Mouse (Mus musculus) neutrophil, adult 65 days (primary cell): Measurements from ENCODE around the gene Rundc3a. TPM values are rescaled to one million over a fixed set of nuclear protein-coding genes. Genes with fewer than 3 reads are reported as not detected.

Source experiments
- total RNA-seq: library from RNA; stranded (reverse); gene quantifications from 2 replicates; pipeline ENCODE4 v1.2.4, GENCODE M21; 2023

The Rundc3a gene
- total RNA-seq: not detected in 2 replicates

GRCm38 (mm10) chr11:102393238-102393634 lies at the start of gene Rundc3a:
TSS of gene Rundc3a (plus strand) at chr11:102393403.

GRCm38 (mm10) chr11:102366103-102366502 lies 27.1 kb upstream of the Rundc3a start, which contains the start of gene Slc4a1:
TSS of gene Slc4a1 (minus strand) at chr11:102366203.

GRCm38 (mm10) chr11:102407834-102408215 lies 14.6 kb downstream of the Rundc3a start, which contains the start of gene Slc25a39:
TSS of gene Slc25a39 (minus strand) at chr11:102407946.

GRCm38 (mm10) chr11:102430121-102431017 lies 37.2 kb downstream of the Rundc3a start, which contains the start of gene Grn:
TSS of gene Grn (plus strand) at chr11:102430315.

GRCm38 (mm10) chr11:102447497-102447896 lies 54.3 kb downstream of the Rundc3a start, which contains the start of gene Fam171a2:
TSS of gene Fam171a2 (minus strand) at chr11:102447682.

Other genes starting within 250 kb of the Rundc3a start
- not detected in 2 replicates for gene Nags, start 247.9 kb upstream of the Rundc3a start, total RNA-seq
- gene Tmem101, start 237.0 kb upstream of the Rundc3a start, total RNA-seq: 9.1 and 9.3 TPM in 2 replicates
- 35.9 and 37.7 TPM in 2 replicates for gene Lsm12, start 208.1 kb upstream of the Rundc3a start, total RNA-seq
- gene G6pc3, start 203.8 kb upstream of the Rundc3a start, total RNA-seq: 14.6 and 15.4 TPM in 2 replicates
- 128 and 209 TPM in 2 replicates for gene Hdac5, start 163.2 kb upstream of the Rundc3a start, total RNA-seq
- gene BC030867, start 144.5 kb upstream of the Rundc3a start, total RNA-seq: 5.5 and 8.6 TPM in 2 replicates
- not detected in 2 replicates for gene Asb16, start 124.7 kb upstream of the Rundc3a start, total RNA-seq
- 50.8 and 64.1 TPM in 2 replicates for gene Tmub2, start 108.5 kb upstream of the Rundc3a start, total RNA-seq
- 63.5 and 84.5 TPM in 2 replicates for gene Atxn7l3, start 96.8 kb upstream of the Rundc3a start, total RNA-seq
- gene Ubtf, start 73.7 kb upstream of the Rundc3a start, total RNA-seq: 55.7 and 64.3 TPM in 2 replicates
- 3.9 and 13.2 TPM in 2 replicates for gene Slc4a1, start 27.2 kb upstream of the Rundc3a start, total RNA-seq
- gene Slc25a39, start 14.5 kb downstream of the Rundc3a start, total RNA-seq: 38.0 and 43.1 TPM in 2 replicates
- 281 and 343 TPM in 2 replicates for gene Grn, start 36.9 kb downstream of the Rundc3a start, total RNA-seq
- gene Fam171a2, start 54.3 kb downstream of the Rundc3a start, total RNA-seq: not detected in 2 replicates
- 8.4 and 17.9 TPM in 2 replicates for gene Itga2b, start 76.7 kb downstream of the Rundc3a start, total RNA-seq
- 28.0 and 36.0 TPM in 2 replicates for gene Gpatch8, start 163.0 kb downstream of the Rundc3a start, total RNA-seq
- gene Gm11627, start 186.1 kb downstream of the Rundc3a start, total RNA-seq: not detected in 2 replicates
- not detected in 2 replicates for gene Fzd2, start 211.0 kb downstream of the Rundc3a start, total RNA-seq